Mouse (Mus musculus) heart, adult 2 months (tissue): Measurements from ENCODE around the gene Bpifb9a.

ENCODE experiments used
- CTCF ChIP-seq: fragments of 200-600 bp; IDR thresholded peaks from 2 replicates; pipeline ENCODE4 v1.8.1; 2022; ENCODE audit warnings: antibody characterized with exemption, mild to moderate bottlenecking, moderate library complexity
- POLR2A ChIP-seq: fragments of 200-500 bp; IDR thresholded peaks from 2 replicates; pipeline ENCODE4 v1.6.1; 2011; ENCODE audit warnings: mild to moderate bottlenecking, low read depth, low read length, control low read depth; ENCODE audit not compliant: insufficient read depth

DNA sequence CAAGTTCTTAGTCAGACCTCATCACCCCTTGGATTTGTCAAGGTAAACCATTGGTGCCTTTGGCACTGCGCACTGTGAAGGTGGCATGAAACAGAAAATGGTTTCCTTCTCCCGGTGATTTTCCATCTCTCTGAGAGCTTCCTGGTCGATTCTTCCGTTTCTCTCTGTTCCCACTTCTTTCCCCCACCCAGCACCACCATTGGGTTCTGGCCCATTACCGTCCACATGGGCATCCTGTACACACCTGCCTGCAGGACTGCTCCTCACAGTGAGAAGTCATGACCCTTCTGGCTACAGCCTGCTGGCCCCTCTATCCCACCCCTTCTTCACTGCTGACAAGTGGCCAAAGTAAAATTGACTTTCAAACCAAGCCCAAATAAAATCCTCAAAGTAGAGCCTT is 12.3 kb upstream of the Bpifb9a start:
- no peak for TF ChIP-seq POLR2A
- no peak for TF ChIP-seq CTCF
